Mouse (Mus musculus): Measurements from ENCODE around the gene Acbd4. TPM values are rescaled to one million over a fixed set of nuclear protein-coding genes. Genes with fewer than 3 reads are reported as not detected.

Gene Acbd4
- polyA plus RNA-seq, 1 experiment from 2014 or later = 18.5 TPM

DNA sequence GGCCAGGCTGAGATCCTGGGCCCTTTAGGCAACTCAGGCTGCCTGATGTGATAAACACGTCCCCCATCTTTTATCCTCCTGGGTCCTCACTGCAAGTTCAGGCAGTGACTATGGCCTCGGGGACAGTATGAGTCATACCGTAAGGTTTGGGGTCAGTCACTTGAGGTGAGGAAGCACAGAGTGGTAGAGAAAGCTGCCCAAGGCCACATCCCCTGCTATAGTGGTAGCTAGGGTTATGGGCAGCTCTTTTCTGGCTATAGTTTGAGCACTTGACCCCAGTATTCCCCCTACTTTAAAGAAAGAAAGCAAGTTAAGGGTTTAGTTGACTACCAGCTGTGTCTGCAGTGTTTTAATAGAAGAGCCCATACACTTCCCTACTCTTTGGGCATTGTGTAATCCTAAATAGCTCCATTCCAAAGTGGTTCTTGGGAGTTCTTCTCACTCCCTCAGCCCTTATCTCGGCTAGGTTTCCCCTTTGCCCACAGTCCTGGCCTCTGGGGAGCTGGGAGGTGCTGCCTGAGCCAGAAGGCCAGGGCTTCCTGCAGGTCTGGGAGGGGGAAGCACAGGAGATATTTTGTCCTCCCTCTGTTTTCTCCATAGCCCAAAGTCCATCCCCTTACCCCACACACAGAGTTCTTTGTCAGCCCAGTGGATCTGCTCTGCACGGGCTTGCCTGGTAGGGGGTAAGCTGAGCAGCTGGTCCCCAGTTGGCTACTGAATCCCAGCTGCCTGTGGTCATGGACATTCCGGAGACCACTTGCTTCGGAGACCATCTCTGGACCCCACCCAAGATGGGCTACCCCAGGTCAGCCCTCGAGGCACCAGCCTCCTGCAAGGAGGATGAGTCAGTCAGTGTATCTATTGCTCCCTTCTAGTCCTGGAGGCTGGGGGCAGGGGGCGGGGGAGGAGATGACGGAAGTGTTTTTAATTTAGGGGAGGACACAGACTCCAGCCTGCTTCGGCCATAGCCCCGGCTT lies 43.1 kb downstream of the Acbd4 start:
- no peak overlapping the region for H3K9ac ChIP-seq
- H3K36me3 ChIP-seq = no peaks in the 10 kb centered on the region
- no peaks in the 10 kb centered on the region for H3K27me3 ChIP-seq
- 44% methylated on average over 12 of the region's 12 CpGs for WGBS
- H3K4me2 ChIP-seq = no peak overlapping the region
- H3K27ac ChIP-seq = peak overlapping the region; percentile 58
- H3K9me3 ChIP-seq (replicated peaks) = no peaks in the 10 kb centered on the region
- ATAC-seq (replicated peaks; ENCODE audit: insufficient number of reproducible peaks, insufficient read depth, low FRiP score, low read depth) = no peak
- peaks cover 39% of the 10 kb centered on the region for H3K4me1 ChIP-seq (replicated peaks)
- no peak overlapping the region for H3K4me3 ChIP-seq

DNA sequence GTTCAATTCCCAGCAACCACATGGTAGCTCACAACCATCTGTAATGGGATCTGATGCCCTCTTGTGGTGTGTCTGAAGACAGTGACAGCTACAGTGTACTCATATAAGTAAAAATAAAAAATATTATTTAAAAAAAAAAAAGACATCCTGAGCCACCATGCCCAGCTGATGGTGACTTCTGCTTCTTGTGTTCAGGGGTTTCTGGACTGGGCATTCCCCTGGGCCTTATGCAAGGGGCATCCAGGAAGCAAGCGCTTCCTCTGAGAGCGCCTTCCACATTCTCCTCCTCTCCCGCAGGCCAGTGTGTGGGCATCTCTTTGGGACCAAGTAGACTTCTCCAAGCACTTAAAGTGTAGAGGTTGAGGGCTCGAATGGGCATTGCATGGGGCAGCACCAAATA lies 44.9 kb downstream of the Acbd4 start:
- H3K27me3 ChIP-seq = no peaks in the 10 kb centered on the region
- H3K9me3 ChIP-seq (replicated peaks) = no peaks in the 10 kb centered on the region
- H3K9ac ChIP-seq = no peak overlapping the region
- ATAC-seq (replicated peaks; ENCODE audit: insufficient number of reproducible peaks, insufficient read depth, low FRiP score, low read depth) = no peak
- no peaks in the 10 kb centered on the region for H3K36me3 ChIP-seq
- H3K4me2 ChIP-seq = no peak overlapping the region
- peaks cover 29% of the 10 kb centered on the region for H3K4me1 ChIP-seq (replicated peaks)
- no peak overlapping the region for H3K27ac ChIP-seq
- H3K4me3 ChIP-seq = no peak overlapping the region
- WGBS = 88% methylated on average over 4 of the region's 4 CpGs

DNA sequence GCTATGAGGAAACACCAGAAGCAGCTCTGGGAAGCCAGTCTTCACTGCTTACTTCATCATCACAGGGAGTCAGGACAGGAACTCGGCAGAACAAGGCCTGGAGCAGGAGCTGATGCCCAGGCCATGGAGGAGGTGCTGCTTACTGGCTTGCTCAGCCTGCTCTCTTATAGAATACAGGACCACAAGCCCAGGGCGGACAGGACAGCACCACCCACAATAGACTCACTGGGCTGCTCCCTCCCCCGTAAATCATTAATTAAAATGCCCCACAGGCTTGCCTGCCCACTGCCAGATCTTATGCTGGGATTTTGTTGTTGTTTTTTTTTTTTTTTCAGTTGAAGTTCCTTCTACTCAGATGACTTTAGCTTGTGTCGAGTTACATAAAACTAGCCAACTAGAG lies 46.3 kb downstream of the Acbd4 start:
- Histone ChIP-seq H3K4me1 (replicated peaks) (peaks cover 16% of the 10 kb centered on the region), H3K4me3 (no peak overlapping the region), H3K9ac (no peak overlapping the region), H3K4me2 (no peak overlapping the region), H3K27me3 (no peaks in the 10 kb centered on the region), H3K27ac (no peak overlapping the region), H3K9me3 (replicated peaks) (no peaks in the 10 kb centered on the region), H3K36me3 (no peaks in the 10 kb centered on the region)
- 70% methylated on average over 4 of the region's 4 CpGs for WGBS
- ATAC-seq (replicated peaks; ENCODE audit: insufficient number of reproducible peaks, insufficient read depth, low FRiP score, low read depth) = no peak

DNA sequence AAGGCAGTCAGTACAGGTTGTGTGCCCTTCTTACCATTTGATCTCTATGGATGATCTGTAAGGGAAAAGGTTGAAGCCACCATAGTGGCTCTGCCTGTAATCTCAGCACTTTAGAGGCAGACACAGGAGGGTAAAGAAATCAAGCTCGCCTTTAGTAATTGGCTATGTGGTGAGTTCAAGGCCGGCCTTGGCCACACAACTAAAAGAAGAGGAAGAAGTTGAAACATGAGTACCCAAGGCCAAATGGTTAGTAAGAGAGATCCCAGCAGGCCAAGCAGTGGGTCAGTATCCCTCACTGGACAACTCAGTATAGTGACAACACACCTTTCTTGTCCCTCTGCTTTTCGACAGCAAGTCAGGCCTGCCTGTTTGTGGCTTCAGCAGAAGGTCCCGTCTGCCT lies 48.3 kb downstream of the Acbd4 start:
- no peaks in the 10 kb centered on the region for H3K36me3 ChIP-seq
- peaks cover 4% of the 10 kb centered on the region for H3K4me1 ChIP-seq (replicated peaks)
- no peak overlapping the region for H3K9ac ChIP-seq
- no peak for ATAC-seq (replicated peaks; ENCODE audit: insufficient number of reproducible peaks, insufficient read depth, low FRiP score, low read depth)
- H3K4me3 ChIP-seq = no peak overlapping the region
- H3K27ac ChIP-seq = no peak overlapping the region
- H3K9me3 ChIP-seq (replicated peaks) = no peaks in the 10 kb centered on the region
- H3K4me2 ChIP-seq = no peak overlapping the region
- no peaks in the 10 kb centered on the region for H3K27me3 ChIP-seq
- 88% methylated on average over 4 of the region's 4 CpGs for WGBS

DNA sequence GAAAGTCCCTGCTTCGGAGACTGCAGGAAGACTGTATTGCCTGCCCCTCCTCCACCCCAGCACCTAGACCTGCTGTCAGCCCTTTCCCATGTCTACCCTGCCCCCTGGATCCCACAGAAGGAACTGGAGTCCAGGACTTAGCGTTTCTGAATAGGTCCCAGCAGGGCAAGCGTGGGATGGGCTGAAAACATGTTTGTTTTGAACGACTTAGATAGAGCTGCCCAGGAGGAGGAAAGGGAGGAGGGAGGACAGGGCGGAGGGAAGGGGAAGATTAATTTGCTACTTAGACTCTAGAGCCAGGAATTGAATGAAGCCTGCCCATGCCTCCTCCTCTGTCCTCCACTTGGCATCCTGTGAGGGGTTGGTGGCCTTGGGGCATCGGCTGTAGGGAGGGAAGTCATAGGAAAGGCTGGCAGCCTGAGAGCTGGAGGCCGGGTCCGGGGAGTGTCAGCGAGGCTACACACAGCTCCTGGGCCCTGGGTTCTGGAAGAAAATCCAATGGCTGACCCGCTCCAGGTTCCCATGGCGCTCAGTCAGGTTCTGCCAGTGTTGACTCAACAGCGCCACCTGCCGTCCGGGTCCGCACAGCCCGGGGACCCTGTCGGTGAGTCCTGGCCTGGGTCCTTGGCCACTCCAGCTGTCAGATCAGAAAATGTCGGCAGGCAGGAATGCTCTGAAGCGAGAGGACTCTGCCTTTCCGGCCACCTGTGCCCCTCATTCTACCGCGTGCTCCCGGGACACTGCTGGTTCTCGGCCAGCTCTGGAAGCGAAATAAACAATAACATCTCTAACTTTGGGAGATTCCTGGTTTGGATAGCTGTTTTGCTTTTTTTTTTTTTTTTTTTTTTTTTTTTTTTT lies 57.4 kb downstream of the Acbd4 start:
- H3K9ac ChIP-seq = peak overlapping the region; percentile 40
- 2% methylated on average over 25 of the region's 25 CpGs for WGBS

DNA sequence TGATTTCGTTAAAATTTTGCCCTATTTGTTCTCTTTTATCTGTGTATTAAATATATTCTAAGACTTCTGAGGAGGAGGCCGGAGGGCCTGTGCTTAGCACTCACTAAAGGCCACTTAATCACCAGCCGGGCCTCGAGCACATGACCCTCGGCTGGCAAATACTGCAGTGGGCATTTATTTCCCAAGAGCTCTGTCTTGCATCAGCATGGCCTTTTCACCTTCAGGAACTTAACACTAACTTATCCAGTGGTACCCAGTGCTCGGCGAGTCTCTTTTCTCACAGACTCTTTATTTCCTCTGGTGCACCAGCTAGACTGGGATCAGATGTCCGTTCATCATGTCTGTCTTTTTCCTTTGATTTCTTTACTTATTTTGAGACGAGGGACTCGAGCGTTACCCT lies 59.3 kb downstream of the Acbd4 start:
- Histone ChIP-seq H3K9ac (no peak overlapping the region), H3K27me3 (no peaks in the 10 kb centered on the region), H3K27ac (no peak overlapping the region), H3K9me3 (replicated peaks) (no peaks in the 10 kb centered on the region), H3K36me3 (no peaks in the 10 kb centered on the region), H3K4me1 (replicated peaks) (peaks cover 16% of the 10 kb centered on the region), H3K4me2 (no peak overlapping the region), H3K4me3 (no peak overlapping the region)
- no peak for ATAC-seq (replicated peaks; ENCODE audit: insufficient number of reproducible peaks, insufficient read depth, low FRiP score, low read depth)
- 88% methylated on average over 11 of the region's 11 CpGs for WGBS

More for the DNA sequence above, 57.4 kb downstream of the Acbd4 start:
- H3K36me3 ChIP-seq = no peaks in the 10 kb centered on the region
- no peaks in the 10 kb centered on the region for H3K27me3 ChIP-seq
- peak; percentile 94 for ATAC-seq (replicated peaks; ENCODE audit: insufficient number of reproducible peaks, insufficient read depth, low FRiP score, low read depth)
- peak overlapping the region; percentile 87 for H3K4me2 ChIP-seq
- H3K27ac ChIP-seq = peak overlapping the region; percentile 69
- no peaks in the 10 kb centered on the region for H3K9me3 ChIP-seq (replicated peaks)
- peak overlapping the region; percentile 47 for H3K4me3 ChIP-seq
- H3K4me1 ChIP-seq (replicated peaks) = peaks cover 12% of the 10 kb centered on the region

DNA sequence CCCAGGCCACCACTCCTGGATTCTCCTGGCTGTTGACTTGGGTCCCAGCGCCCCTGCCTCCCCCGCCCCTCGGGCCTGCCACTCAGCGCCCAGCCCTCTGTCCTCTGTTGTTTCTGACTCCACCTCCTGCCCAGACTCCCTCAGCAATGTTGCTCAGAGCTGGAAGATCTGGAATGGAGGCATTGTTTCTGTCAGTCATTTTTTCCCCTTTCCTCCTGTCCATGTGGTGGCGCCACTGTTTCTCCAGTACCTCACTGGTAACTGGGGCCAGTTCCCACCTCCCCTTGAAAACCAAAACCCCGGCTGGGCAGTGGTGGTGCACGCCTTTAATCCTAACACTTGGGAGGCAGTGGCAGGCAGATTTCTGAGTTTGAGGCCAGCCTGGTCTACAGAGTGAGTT lies 60.0 kb downstream of the Acbd4 start:
- Histone ChIP-seq H3K4me3 (no peak overlapping the region), H3K4me1 (replicated peaks) (peaks cover 16% of the 10 kb centered on the region), H3K36me3 (no peaks in the 10 kb centered on the region), H3K27me3 (no peaks in the 10 kb centered on the region), H3K9me3 (replicated peaks) (no peaks in the 10 kb centered on the region), H3K27ac (no peak overlapping the region), H3K4me2 (no peak overlapping the region), H3K9ac (no peak overlapping the region)
- no peak for ATAC-seq (replicated peaks; ENCODE audit: insufficient number of reproducible peaks, insufficient read depth, low FRiP score, low read depth)
- 76% methylated on average over 7 of the region's 7 CpGs for WGBS

Other genes with a start within 250 kb of the Acbd4 start
- gene Eftud2, start 220.7 kb upstream of the Acbd4 start, polyA plus RNA-seq (2015; fragmentation: Nextera tagmentation; extraction: Ambion mirVana) = 90.7 and 120 TPM in 2 replicates
- 0.55 and 0.84 TPM in 2 replicates for gene Ccdc103, start 220.5 kb upstream of the Acbd4 start, polyA plus RNA-seq (2015; fragmentation: Nextera tagmentation; extraction: Ambion mirVana)
- not detected in 2 replicates for gene Fam187a, start 216.5 kb upstream of the Acbd4 start, polyA plus RNA-seq (2015; fragmentation: Nextera tagmentation; extraction: Ambion mirVana)
- 0.11 and 0.44 TPM in 2 replicates for gene Gfap, start 200.8 kb upstream of the Acbd4 start, polyA plus RNA-seq (2015; fragmentation: Nextera tagmentation; extraction: Ambion mirVana)
- gene Kif18b, start 176.6 kb upstream of the Acbd4 start, polyA plus RNA-seq (2015; fragmentation: Nextera tagmentation; extraction: Ambion mirVana) = 5.2 and 7.9 TPM in 2 replicates
- gene C1ql1, start 155.0 kb upstream of the Acbd4 start, polyA plus RNA-seq (2015; fragmentation: Nextera tagmentation; extraction: Ambion mirVana) = 0.47 and 0.61 TPM in 2 replicates
- gene Nmt1, start 73.5 kb upstream of the Acbd4 start, polyA plus RNA-seq (2015; fragmentation: Nextera tagmentation; extraction: Ambion mirVana) = 39.1 and 47.8 TPM in 2 replicates
- 64.8 and 89.4 TPM in 2 replicates for gene Dcakd, start 73.3 kb upstream of the Acbd4 start, polyA plus RNA-seq (2015; fragmentation: Nextera tagmentation; extraction: Ambion mirVana)
- 11.0 and 11.8 TPM in 2 replicates for gene Plcd3, start within 50 bp of the Acbd4 start, polyA plus RNA-seq (2015; fragmentation: Nextera tagmentation; extraction: Ambion mirVana)
- gene Hexim1, start 14.5 kb downstream of the Acbd4 start, polyA plus RNA-seq (2015; fragmentation: Nextera tagmentation; extraction: Ambion mirVana) = 2.6 and 3.0 TPM in 2 replicates
- gene Hexim2, start 30.7 kb downstream of the Acbd4 start, polyA plus RNA-seq (2015; fragmentation: Nextera tagmentation; extraction: Ambion mirVana) = 5.5 and 6.4 TPM in 2 replicates
- gene Fmnl1, start 69.4 kb downstream of the Acbd4 start, polyA plus RNA-seq (2015; fragmentation: Nextera tagmentation; extraction: Ambion mirVana) = 1.5 and 4.6 TPM in 2 replicates
- 0.18 and 0.37 TPM in 2 replicates for gene 1700023F06Rik, start 106.9 kb downstream of the Acbd4 start, polyA plus RNA-seq (2015; fragmentation: Nextera tagmentation; extraction: Ambion mirVana)
- gene Spata32, start 116.8 kb downstream of the Acbd4 start, polyA plus RNA-seq (2015; fragmentation: Nextera tagmentation; extraction: Ambion mirVana) = not detected in 2 replicates
- 1.8 and 4.3 TPM in 2 replicates for gene Map3k14, start 165.8 kb downstream of the Acbd4 start, polyA plus RNA-seq (2015; fragmentation: Nextera tagmentation; extraction: Ambion mirVana)